Mouse (Mus musculus) liver, adult 2 months (tissue): Measurements from ENCODE around the gene Rack1.

Source experiments
- CTCF ChIP-seq: fragments of 200-500 bp; IDR thresholded peaks from 2 replicates; pipeline ENCODE4 v1.5.1; 2011; ENCODE audit warnings: low read depth, low read length, control low read depth
- POLR2A ChIP-seq: fragments of 200-500 bp; IDR thresholded peaks from 2 replicates; pipeline ENCODE4 v1.6.1; 2011; ENCODE audit warnings: low read length, control low read depth; ENCODE audit not compliant: insufficient read depth; ENCODE audit errors: extremely low read depth

- TF ChIP-seq CTCF (no peak), POLR2A (no peak)
Measured at GRCm38 (mm10) chr11:48750428-48750827, 49.7 kb upstream of the Rack1 start.
